Mouse (Mus musculus) hindbrain, embryonic 15.5 days (tissue): Measurements from ENCODE around the gene Ly6g. TPM values are rescaled to one million over a fixed set of nuclear protein-coding genes. Genes with fewer than 3 reads are reported as not detected.
"Not testable (repeated sequence)": the region's sequence is repeated elsewhere in the genome, so short reads cannot be mapped to it uniquely, and the experiment has no call there.

Experiments
- ATAC-seq: fragments of 200-750 bp; cut with Nextera tagmentation; 2 replicates; pipeline ENCODE4 v1.8.0; 2017; ENCODE audit warnings: low read depth, moderate number of reproducible peaks, moderate TSS enrichment; ENCODE audit not compliant: low FRiP score
- H3K27ac ChIP-seq: fragments of 300-500 bp; sonication (generic); replicated peaks from 2 replicates; pipeline ENCODE4 v1.5.1; 2015; ENCODE audit warnings: mild to moderate bottlenecking, inconsistent platforms
- H3K27me3 ChIP-seq: fragments of 300-500 bp; sonication (generic); 2 replicates; pipeline ENCODE4 v1.6.1; 2015; ENCODE audit warnings: control low read depth, inconsistent platforms
- H3K36me3 ChIP-seq: fragments of 300-500 bp; sonication (generic); 2 replicates; pipeline ENCODE4 v1.6.1; 2015; ENCODE audit warnings: control low read depth, inconsistent platforms
- H3K4me1 ChIP-seq: fragments of 300-500 bp; sonication (generic); replicated peaks from 2 replicates; pipeline ENCODE4 v1.6.1; 2015; ENCODE audit warnings: control low read depth, inconsistent platforms
- H3K4me2 ChIP-seq: fragments of 300-500 bp; sonication (generic); 2 replicates; pipeline ENCODE4 v1.6.1; 2015; ENCODE audit warnings: moderate library complexity, mild to moderate bottlenecking, inconsistent platforms
- H3K4me3 ChIP-seq: fragments of 300-500 bp; sonication (generic); 2 replicates; pipeline ENCODE4 v1.5.1; 2015; ENCODE audit warnings: mild to moderate bottlenecking, inconsistent platforms
- H3K9ac ChIP-seq: fragments of 300-500 bp; sonication (generic); 2 replicates; pipeline ENCODE4 v1.6.1; 2015; ENCODE audit warnings: inconsistent platforms
- H3K9me3 ChIP-seq: fragments of 300-500 bp; sonication (generic); 2 replicates; pipeline ENCODE4 v1.6.1; 2016; ENCODE audit warnings: control low read depth, inconsistent platforms
- WGBS: fragments of 180-500 bp; shearing (Covaris S2); methylation state at CpG from one replicate; pipeline ENCODE4 v1.1.7; 2015; 5-methylcytosine and 5-hydroxymethylcytosine counted together
- polyA plus RNA-seq: library from polyadenylated mRNA; unstranded; fragments of >200 nt; fragmentation: Nextera tagmentation; extraction: Ambion mirVana; gene quantifications from 2 replicates; pipeline ENCODE4 v1.2.1, GENCODE M21; 2015

Ly6g gene
- polyA plus RNA-seq, result not detected in 2 replicates

DNA sequence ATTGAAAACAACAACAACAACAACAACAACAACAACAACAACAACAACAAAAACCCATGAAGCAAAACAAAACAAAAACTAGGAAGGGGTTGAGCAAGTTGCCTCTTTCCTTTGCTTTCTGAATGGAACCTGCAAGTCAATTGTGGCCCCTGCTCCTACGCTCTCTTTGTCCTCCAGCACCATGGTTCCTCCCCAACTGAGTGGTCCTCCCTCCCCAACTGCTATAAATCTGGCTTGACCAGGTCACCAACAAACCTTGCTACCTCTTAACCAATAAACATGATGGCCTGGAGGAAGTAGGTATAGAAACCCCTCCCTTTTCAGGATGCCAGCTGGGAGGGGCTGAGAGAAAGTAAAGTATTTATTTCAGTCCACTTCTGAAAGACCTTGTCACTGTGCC lies at the start of gene Ly6g:
TSS of gene Ly6g (plus strand) at position 301 of the 400 bp plus-strand sequence.
- no peaks in the 10 kb centered on the region for H3K27me3 ChIP-seq
- H3K4me1 ChIP-seq, result no peaks in the 10 kb centered on the region
- H3K9me3 ChIP-seq, result no peaks in the 10 kb centered on the region
- no peak within 1 kb of the TSS for H3K9ac ChIP-seq
- 95% methylated on average over 1 of the region's 1 CpGs for WGBS
- no peak for ATAC-seq
- H3K4me2 ChIP-seq, result no peak within 1 kb of the TSS
- no peaks in the 10 kb centered on the region for H3K36me3 ChIP-seq
- H3K4me3 ChIP-seq, result no peak within 1 kb of the TSS
- H3K27ac ChIP-seq, result no peak within 1 kb of the TSS

DNA sequence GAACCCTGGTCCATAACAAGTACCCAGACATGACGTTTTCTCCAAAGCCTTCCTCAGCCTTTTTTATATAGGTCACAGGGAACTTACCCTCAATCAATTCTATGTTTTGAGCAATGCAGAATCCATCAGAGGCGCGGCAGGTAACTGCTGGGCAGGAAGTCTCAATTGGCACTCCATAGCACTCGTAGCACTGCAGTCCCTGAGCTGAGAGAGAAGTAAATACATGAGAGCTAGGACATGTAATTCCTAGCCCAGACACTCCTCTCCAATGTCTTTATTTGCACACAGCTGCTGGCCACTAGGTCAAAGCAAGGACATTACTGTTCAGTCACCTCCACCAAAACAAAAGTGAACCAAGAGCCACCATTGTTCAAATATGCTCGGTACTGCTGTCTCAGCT lies 44.6 kb upstream of the Ly6g start:
- H3K4me2 ChIP-seq, H3K9me3 ChIP-seq, H3K4me3 ChIP-seq, H3K36me3 ChIP-seq, H3K4me1 ChIP-seq, H3K27me3 ChIP-seq, H3K9ac ChIP-seq, H3K27ac ChIP-seq, ATAC-seq: not testable (repeated sequence)
- WGBS, result 70% methylated on average over 2 of the region's 5 CpGs

GRCm38 (mm10) chr15:75111861-75112630 lies 43.0 kb upstream of the Ly6g start, which contains the start of gene Ly6c2:
Gene Ly6c2 (minus strand): TSS chr15:75111970.
- WGBS, result 75% methylated on average over 1 of the region's 1 CpGs

GRCm38 (mm10) chr15:75116525-75116924 lies 38.5 kb upstream of the Ly6g start:
- no peak overlapping the region for H3K4me2 ChIP-seq
- no peak overlapping the region for H3K27ac ChIP-seq
- H3K27me3 ChIP-seq, result no peaks in the 10 kb centered on the region
- H3K9me3 ChIP-seq, result no peaks in the 10 kb centered on the region
- H3K36me3 ChIP-seq, result no peaks in the 10 kb centered on the region
- WGBS, result 86% methylated on average over 2 of the region's 2 CpGs
- no peak overlapping the region for H3K9ac ChIP-seq
- H3K4me1 ChIP-seq, result no peaks in the 10 kb centered on the region
- no peak for ATAC-seq
- no peak overlapping the region for H3K4me3 ChIP-seq

More at GRCm38 (mm10) chr15:75111861-75112630, 43.0 kb upstream of the Ly6g start, which contains the start of gene Ly6c2:
- ATAC-seq, H3K4me3 ChIP-seq, H3K9ac ChIP-seq, H3K4me1 ChIP-seq, H3K27me3 ChIP-seq, H3K36me3 ChIP-seq, H3K27ac ChIP-seq, H3K9me3 ChIP-seq, H3K4me2 ChIP-seq: not testable (repeated sequence)

- H3K4me2 ChIP-seq, H3K36me3 ChIP-seq, H3K4me1 ChIP-seq, H3K9me3 ChIP-seq, H3K27ac ChIP-seq, ATAC-seq, H3K4me3 ChIP-seq, H3K9ac ChIP-seq, H3K27me3 ChIP-seq: not testable (repeated sequence)
- WGBS, result 93% methylated on average over 5 of the region's 5 CpGs
These were observed 37.6 kb upstream of the Ly6g start for GRCm38 (mm10) chr15:75117481-75117880.

DNA sequence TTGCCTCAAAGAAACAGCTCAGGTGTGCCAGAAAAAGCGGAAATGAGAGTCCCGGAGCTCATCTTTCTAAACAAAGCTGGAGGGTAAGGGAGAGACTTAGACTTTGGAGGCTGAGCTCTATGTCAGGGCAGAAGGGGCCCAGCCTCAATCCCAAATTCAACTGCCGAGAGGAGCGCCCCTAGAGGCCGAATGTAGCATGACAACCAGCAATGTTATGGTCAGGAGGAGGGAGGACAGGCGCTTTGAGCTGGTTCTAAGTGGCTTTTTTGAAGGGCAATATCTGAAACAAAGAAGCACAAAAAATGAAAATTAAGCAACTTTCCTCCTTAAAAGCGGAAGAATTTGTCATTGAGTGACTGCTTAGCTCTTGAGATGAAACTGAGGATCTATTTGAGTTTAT lies 36.3 kb upstream of the Ly6g start:
- not testable (repeated sequence) for H3K4me2 ChIP-seq, H3K9me3 ChIP-seq, H3K9ac ChIP-seq, H3K4me1 ChIP-seq, H3K4me3 ChIP-seq, ATAC-seq, H3K27me3 ChIP-seq, H3K36me3 ChIP-seq, H3K27ac ChIP-seq
- WGBS, result 17% methylated on average over 5 of the region's 7 CpGs

DNA sequence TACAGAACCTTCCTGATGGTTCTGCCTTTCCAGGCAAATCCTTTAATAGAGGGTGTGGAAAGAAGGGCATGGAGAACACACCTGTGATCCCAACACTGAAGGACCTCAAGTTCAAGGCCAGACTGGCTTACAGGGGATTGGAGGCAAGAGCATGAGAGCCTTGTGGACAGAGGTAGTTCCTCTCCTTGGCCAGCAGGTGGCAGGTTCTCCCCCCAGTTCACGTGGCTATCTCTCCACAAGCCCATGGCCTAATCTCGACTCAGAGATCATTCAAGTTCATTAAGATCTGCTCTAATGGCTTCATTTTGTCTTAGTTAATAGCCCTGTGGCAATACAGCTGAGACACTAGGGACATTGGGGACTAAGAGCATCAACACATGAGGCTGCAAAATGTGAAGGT lies 35.0 kb upstream of the Ly6g start:
- H3K27me3 ChIP-seq, result no peaks in the 10 kb centered on the region
- 9% methylated on average over 2 of the region's 2 CpGs for WGBS
- no peak overlapping the region for H3K9ac ChIP-seq
- no peaks in the 10 kb centered on the region for H3K4me1 ChIP-seq
- H3K4me2 ChIP-seq, result no peak overlapping the region
- no peak for ATAC-seq
- H3K9me3 ChIP-seq, result no peaks in the 10 kb centered on the region
- H3K36me3 ChIP-seq, result no peaks in the 10 kb centered on the region
- no peak overlapping the region for H3K4me3 ChIP-seq
- no peak overlapping the region for H3K27ac ChIP-seq

- H3K4me2 ChIP-seq, ATAC-seq, H3K4me1 ChIP-seq, H3K27ac ChIP-seq, H3K9me3 ChIP-seq, H3K4me3 ChIP-seq, H3K36me3 ChIP-seq, H3K27me3 ChIP-seq, H3K9ac ChIP-seq: not testable (repeated sequence)
- WGBS, result 87% methylated on average over 2 of the region's 2 CpGs
These were observed 22.7 kb upstream of the Ly6g start for GRCm38 (mm10) chr15:75132346-75132745.

DNA sequence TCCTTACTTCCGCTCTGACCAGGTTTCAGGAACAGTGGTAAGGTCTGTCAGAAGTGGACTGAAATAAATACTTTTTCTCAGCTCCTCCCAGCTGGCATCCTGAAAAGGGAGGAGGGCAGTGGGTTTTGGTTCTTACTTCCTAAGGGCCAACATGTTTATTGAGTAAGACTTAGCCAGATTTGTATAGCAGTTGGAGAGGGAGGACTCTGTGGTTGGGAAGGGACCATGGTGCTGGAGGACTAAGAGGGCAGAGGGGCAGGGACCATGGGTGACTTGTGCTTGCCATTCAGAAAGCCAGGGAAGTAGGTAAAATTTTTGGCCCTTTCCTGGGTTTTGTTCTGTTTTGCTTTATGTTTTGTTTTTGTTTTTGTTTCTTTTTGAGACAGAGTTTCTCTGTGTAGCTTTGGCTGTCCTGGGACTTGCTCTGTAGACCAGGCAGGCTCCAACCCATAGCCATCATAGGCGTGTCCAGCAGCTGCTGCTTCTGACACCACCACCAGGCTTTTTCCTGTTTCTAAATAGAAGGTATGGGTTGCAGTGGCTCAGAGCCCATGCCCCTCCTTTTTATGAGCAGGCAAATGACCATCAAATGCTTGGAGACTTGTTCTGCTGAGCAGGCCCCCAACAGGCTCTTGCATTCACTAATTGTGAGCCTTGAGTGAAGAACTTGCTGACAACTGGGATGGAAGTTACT lies 19.8 kb upstream of the Ly6g start:
- not testable (repeated sequence) for ATAC-seq, H3K27me3 ChIP-seq, H3K9ac ChIP-seq, H3K27ac ChIP-seq, H3K4me2 ChIP-seq, H3K9me3 ChIP-seq, H3K36me3 ChIP-seq, H3K4me3 ChIP-seq, H3K4me1 ChIP-seq
- WGBS, result 82% methylated on average over 2 of the region's 2 CpGs

GRCm38 (mm10) chr15:75137739-75138138 lies 17.3 kb upstream of the Ly6g start:
- not testable (repeated sequence) for H3K27me3 ChIP-seq, H3K36me3 ChIP-seq, H3K4me2 ChIP-seq, H3K9me3 ChIP-seq, H3K27ac ChIP-seq, ATAC-seq, H3K9ac ChIP-seq, H3K4me3 ChIP-seq, H3K4me1 ChIP-seq
- WGBS, result 79% methylated on average over 3 of the region's 3 CpGs

DNA sequence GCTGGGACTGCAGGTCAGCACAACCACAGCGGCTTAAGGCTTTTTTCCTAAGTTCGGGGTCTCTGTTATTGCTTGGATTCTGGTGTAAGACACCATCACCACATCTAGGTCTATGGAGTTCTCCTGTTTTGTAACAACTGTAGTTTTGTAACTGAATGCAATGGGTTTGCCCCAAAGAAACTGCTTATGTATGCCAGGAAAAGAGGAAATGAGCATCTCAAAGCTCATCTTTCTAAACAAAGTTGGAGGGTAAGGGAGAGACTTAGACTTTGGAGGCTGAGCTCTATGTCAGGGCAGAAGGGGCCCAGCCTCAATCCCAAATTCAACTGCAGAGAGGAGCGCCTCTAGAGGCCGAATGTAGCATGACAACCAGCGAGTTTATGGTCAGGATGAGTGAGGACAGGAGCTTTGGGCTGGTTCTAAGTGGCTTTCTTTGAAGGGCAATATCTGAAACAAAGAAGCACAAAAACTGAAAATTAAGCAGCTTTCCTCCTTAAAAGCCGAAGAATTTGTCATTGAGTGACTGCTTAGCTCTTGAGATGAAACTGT lies 13.2 kb upstream of the Ly6g start:
- not testable (repeated sequence) for H3K9ac ChIP-seq, H3K4me3 ChIP-seq, H3K4me1 ChIP-seq, ATAC-seq, H3K27me3 ChIP-seq, H3K4me2 ChIP-seq, H3K27ac ChIP-seq, H3K36me3 ChIP-seq, H3K9me3 ChIP-seq
- WGBS, result 45% methylated on average over 6 of the region's 6 CpGs

DNA sequence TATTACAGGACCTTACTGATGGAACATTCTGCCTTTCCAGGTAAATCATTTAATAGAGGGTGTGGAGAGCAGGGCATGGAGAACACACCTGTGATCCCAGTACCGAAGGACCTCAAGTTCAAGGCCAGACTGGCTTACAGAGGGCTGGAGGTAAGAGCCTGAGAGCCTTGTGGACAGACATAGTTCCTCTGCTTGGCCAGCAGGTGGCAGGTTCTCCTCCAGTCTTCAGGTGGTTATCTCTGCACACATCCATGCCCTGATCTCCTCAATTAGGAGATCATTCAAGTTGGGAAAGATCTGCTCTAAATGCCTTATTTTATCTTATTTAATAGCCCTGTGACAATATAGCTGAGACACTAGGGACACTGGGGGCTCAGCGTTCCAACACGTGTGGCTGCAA lies 11.3 kb upstream of the Ly6g start:
- no peak for ATAC-seq
- 62% methylated on average over 3 of the region's 3 CpGs for WGBS
- no peak overlapping the region for H3K4me2 ChIP-seq

More for the DNA sequence above, 11.3 kb upstream of the Ly6g start:
- Histone ChIP-seq H3K27ac (no peak overlapping the region), H3K4me1 (no peaks in the 10 kb centered on the region), H3K9me3 (no peaks in the 10 kb centered on the region), H3K9ac (no peak overlapping the region), H3K27me3 (no peaks in the 10 kb centered on the region), H3K4me3 (no peak overlapping the region), H3K36me3 (no peaks in the 10 kb centered on the region)
